Mouse (Mus musculus) cerebellum, postnatal 4 days (tissue): ENCODE measurements around the gene Il12b.

ENCODE experiments used
- DNase-seq, 2 experiments: peaks; one replicate each; pipeline ENCODE4 v3.0.0; 2022; ENCODE audit warnings: low spot score in 2 of 2, mixed read lengths in 1 of 2

Il12b gene

DNA sequence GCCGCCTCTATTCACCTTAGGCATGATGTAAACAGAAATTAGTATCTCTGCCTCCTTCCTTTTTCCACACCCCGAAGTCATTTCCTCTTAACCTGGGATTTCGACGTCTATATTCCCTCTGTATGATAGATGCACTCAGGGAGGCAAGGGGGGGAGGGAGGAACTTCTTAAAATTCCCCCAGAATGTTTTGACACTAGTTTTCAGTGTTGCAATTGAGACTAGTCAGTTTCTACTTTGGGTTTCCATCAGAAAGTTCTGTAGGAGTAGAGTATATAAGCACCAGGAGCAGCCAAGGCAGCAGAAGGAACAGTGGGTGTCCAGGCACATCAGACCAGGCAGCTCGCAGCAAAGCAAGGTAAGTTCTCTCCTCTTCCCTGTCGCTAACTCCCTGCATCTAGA, at the start of gene Il12b:
TSS of gene Il12b (plus strand) at position 301 of the 400 bp plus-strand sequence.
- DNase-seq, result no peak

DNA sequence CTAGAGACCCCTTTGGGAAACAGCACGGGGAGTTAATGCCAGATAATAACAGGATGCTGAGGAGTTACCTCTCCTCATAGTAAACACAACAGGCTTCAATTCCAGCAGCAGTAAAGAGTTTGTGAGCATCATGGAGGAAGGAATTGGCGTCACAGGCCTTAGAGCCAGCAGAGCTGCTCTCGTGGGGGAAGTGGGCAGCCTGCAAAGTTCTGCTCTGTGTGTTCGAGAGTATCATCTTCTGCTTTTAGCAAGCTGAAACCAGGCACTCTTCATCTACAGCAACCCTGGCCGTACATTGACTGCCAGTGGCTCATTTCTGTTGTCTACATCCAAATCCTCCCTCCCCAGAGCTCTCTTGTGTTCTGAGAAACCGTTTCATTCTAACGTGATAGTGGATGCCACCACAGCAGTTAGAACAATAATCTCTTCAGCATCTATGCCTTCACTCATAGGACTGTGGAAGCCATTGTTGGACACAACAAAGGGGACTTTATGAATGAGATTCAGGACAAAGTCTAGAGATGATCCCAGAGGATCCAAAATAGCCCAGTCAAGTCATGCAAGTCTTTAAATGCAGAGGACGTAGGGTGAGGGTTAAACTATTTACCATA, 44.9 kb upstream of the Il12b start:
- DNase-seq, result no peak

DNA sequence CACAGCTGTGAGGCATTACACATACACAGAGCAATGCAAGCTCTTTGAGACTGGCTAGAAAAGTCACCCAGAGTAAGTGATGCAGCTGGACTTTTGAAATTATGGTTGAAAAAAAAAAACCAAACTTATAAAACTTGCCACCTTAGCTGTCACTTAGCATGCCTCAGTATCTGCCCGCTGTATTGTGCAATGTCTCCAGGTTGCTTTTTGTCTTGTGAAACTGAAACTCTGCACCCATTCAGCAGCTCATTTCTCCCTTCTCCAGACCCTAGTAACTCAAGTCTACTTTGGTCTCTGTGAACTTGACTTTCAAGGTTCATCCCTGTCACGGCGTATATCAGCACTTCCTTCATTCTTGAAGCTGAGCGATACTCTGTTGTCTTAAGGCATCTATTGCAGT, 43.7 kb upstream of the Il12b start:
- DNase-seq, result no peak

DNA sequence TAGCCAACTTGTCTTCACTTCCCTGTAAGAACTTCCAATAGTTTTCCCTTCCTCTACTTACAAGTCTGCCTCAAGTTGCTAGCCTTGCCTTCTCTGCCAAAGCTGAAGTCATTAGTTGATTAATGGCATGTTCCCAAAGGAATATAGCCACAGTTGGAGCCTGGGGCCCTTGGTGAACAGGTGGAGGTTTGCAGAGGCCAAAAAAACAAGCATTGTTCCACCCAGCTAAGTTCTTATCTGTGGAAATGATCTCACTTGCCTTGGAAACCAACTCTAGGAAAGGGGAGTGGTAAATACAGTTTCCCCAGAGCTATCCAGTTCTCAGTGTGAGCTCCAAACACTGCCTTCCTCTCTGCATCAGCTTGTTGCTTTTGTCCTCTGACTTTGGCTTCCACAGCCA, 35.3 kb upstream of the Il12b start:
- DNase-seq, result no peak

DNA sequence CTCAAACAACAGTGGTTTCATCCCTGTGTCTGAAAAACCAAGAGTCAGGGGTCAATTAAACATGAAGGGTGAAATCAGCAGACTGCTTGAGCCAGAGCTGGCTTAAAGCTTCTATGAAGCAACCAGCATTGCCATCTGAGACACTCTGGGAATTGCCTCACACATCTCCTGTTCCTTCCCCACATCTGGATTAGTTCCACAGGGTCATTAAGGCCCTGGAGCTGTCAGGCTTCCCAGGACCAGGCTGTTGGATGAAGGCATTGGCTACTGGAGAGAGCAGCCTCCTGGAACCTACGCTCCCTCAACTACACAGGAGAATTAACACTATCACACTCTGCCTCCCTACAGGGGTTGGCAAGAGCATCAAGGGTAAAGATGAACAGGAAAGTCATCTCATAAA, 32.2 kb upstream of the Il12b start:
- no peak for DNase-seq

DNA sequence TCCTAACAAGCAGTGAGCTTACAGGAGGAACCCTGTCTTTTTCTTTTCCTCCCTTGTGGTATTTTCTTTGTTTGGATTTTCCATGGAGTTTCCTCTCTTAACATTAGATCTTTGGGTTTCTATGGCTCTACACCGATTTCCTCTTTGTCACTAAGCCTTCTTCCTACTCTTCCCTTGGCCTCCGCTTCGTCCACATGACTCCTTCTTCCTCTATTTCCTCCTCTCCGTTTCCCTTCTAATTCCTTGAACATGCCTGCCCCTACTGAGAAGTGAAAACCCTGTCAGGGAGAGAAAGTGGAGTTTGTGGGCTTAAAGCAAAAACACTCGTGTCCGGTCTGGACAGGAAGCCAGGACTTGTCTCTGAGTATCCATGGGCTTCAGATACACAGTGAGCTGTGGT, 27.0 kb upstream of the Il12b start:
- no peak for DNase-seq

DNA sequence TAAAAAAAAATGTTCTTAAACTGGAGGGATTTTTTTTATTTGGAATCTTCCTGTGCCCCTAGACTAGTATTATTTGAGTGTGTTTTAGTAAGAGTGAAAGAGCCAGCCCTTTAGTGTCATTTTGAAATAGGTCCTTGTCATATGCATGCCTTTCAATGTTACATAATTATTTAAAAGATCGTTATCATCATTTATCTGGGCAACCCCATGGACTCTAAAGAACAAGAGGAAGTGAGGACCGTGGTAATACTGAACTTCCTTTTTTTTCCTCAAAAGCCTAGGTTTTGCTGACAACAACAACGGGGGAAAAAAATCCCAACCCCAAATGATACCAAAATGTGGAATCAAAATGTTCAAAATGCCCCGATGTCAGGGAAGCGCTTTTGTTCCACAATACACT, 22.0 kb upstream of the Il12b start:
- DNase-seq, result no peak

DNA sequence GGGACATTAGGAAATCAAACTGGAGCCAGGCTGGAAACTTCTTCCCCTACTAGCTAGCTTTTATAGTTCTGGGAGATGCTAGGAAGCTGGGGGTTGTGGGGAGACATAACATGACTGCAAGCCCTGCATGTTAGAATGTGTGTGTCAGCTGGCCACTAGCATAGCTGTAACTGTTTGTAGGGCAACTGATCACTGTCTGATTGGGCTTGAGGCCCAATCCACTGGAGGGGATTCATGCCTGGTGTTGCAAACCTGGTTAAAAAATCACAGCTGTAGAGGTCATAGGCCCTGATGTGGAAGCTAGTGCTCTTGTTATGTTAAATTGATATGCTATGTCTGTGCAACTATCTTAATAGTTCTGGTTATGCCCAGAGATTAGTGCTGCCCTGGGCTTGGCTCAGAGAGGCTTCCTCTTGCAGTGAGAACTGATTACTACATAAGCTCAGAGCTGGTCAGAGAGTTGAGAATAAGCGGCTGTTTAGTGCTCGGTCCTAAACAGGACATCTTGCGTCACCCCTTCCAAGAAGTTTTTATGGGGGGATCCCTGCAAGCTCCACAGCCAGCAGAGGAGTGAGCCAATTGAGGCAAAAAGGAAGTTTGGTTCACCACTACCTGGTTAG, 19.3 kb upstream of the Il12b start:
- no peak for DNase-seq

DNA sequence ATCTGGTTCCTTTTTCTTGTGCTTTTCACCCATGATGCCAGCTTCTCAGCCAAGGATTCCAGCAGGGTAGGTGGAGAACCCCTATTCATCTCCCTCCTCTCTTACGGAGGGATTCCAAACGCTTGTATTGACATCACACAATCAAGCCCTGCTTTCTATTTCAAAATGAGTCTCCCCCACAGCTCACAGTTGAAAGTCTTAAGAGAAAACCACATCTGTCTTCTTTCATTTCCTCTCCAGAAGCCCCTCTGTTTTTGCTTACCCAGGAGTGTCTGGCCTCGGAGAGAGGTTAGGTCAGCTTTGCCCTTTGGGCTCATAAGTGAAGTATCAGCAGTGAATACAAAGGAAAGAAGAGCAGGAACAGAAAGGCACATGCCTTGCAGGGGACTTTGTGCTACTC, 17.7 kb upstream of the Il12b start:
- no peak for DNase-seq

DNA sequence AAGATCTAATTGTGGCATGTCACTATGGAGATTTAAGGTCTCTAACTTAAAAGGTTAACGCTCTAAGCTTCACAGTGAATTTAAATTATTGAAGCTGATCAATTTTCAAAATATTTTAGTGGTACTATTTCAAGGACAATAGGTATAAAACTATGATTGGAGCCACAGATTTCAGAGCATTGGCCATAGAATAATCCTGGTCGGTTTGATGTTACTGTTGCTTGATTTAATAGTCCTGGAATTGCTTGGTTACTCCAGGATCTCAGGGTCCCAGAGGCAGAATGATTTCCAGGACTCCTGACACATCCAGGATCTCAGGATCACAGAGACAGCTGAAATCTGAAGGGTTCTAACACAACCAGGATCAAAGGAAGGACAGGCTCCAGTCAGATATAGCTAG, 12.8 kb upstream of the Il12b start:
- no peak for DNase-seq

DNA sequence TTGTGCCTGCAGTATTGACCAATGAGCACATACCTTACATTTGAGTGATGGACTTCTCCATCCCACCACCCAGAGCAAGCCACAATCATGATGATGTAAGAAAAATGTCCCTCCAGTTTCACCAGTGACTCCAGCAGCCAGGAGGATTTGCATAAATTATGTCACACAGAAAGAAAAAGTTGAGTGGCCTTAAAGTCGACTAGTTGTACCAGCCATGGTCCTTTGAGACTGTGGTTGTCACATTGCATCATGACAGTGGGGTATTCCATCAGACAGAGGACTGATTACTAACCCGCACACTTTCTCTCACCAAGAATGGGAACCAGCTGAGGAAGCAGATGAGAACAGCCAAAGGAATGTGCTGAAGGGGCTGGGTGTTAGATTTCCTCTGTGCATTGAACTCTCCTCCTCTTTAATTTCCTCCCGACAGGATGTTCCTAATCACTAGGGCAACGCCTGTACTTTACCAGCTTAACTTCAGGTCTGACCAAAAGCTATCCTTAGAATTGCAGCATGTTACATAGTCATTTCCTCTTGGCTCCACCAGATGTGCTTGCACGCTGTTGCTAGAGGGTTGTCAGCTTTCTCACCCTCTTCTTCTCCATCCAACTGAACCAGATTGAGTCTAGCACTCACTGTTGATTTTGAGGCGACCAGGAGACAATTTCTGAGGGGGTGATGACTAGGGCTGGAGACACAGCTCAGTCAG, 9.7 kb upstream of the Il12b start:
- no peak for DNase-seq

DNA sequence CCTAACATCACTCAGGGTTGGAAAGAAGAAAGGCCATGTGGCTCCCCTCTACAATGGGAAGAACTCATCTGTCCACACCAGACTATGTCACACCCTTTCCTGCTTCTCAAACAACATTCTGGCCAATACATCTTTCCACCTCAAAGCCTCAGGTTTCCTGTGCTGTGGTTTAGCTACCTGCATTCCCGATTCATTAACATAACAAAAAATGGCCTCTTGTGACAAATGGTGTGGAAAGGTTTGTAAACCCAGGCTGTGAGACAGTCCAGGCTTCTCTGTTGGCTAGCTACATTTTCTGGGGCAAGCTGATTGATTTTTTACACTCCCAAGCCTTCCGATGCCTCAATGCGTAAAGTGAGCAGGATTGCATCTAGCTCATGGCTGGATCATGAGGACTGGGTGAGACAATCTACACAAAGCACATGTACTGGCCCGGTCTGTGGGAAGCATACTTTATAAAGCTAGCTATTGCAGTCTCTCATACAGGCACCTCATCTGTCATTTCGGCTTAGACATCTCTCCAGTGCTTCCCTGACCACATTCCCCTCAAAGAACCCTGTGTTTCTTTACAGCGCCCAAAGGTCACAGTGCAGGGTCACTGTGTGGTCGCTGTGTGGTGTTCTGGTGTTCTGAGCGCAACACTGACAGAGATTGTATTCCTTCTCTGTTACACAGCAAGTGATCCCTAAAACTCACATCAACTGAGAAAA, 6.6 kb upstream of the Il12b start:
- no peak for DNase-seq

DNA sequence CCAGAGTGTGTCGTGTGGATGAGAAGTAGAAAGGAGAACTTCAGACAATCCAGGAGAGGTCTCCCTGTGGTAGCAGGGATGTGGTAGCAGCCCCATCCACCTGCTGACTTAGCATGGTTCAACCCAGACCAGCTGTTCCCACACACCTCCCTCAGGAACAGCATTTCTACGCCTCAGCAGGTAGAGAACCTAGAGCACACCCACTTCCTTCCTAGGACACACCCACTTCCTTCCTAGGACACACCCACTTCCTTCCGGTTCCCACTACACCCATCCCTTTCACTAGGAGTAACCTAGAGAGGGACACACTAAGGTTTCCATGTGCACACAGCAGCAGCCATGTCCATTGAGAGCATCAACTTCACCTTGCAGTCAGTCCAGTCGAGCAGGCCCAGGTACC, 4.5 kb upstream of the Il12b start:
- no peak for DNase-seq

DNA sequence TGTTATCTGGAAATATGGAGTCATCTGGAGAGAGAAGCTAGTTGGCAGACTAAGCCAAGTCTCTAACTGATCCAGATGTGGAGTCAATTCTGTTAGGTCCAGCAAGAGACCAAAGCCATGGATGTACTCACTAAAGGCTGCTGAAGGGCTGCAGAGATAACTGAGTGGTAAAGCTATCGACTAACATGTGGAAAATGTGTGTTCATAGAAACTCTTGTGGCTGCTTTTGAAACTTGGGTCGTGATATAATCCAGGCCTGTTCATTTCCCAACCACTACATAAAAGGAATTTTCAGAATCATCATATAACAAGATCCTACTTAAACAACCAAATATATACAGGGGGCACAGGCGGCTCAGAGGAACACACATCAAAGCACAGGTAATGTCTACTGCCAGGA, 2.3 kb upstream of the Il12b start:
- no peak for DNase-seq

DNA sequence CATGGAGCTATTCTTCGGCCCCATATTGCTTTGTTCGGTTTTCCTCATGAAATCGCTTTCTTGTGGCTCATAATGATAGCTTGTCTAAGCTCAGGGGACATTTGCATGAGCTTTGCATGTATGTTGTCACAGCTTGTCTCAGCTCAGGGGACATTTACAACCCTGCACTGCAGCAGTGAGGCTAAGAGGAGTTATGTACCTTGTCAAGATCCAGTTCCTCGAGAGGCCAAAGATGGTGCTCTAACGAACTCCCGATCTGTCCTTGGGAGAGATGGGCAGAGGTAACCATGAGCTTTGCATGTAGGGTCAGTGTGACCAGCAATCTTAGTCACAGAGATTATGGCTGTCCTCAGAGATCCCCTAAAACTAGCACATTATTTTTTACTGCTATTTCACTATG, 1.5 kb upstream of the Il12b start:
- DNase-seq, result no peak

DNA sequence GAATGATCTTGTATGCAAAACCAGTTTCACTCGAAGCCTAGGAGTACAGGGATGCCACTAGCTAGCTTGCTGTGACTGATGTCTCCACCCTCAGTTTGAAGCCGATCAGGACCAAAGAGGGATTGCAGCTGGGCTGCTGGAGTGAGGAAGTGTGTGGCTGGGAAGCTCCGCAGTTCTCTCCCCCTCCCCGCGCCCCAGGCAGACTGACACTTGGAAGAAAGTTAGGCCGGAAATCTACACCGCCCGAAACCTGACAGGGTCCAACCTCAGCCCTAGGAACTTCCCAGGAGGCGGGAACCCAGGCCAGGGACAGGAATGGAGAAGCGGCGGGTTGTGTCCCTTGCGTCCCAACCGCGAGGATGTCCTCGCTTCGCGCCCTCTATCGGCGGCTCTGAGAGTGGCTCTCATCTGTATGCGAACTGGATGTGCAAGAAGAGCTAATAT, 1.1 kb upstream of the Il12b start:
- DNase-seq, result peak; percentile 69 to 79

DNA sequence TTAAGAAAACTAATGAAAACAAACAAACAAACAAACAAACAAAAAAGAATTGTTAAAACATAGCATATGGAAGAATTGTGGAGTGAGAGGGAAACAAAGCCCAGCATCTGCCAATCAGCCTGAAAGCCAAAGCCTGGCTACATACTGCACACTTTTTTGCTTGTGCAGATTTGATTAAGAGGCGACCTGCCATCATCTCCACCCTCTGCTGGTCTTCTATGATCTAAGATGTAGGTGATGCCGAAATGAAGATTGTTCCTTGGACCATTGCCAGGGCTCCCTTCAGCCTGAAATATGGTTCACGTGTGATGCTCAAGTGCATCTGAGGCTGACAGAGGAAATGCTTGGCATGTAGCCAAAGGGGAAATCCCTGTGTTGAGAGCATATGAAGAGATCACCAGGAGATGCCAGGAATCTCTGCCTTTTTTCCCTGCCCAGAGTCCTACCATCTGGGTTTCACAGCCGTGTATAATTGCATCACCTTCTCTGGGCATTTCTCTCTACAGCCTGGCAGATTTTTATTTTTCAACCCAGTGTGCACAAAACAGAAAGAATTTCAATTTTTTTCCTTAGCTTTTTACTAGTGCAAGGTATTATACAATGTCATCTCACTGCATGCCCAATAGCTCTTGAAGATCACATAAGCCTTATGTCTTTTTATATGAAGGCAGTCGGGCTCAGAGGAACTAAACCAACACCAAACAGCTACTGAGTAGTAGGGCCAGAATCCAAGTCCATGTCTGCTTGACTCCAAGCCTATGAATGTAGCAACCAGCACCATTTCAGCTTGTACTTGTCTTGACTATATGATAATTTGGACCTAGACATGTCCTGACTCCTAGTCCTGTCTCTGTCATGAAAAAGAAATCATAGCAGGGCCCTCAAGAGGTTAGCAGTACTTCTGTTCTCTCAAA, 2.0 kb downstream of the Il12b start:
- DNase-seq, result peak in 1 of 2 experiments; percentile 75

DNA sequence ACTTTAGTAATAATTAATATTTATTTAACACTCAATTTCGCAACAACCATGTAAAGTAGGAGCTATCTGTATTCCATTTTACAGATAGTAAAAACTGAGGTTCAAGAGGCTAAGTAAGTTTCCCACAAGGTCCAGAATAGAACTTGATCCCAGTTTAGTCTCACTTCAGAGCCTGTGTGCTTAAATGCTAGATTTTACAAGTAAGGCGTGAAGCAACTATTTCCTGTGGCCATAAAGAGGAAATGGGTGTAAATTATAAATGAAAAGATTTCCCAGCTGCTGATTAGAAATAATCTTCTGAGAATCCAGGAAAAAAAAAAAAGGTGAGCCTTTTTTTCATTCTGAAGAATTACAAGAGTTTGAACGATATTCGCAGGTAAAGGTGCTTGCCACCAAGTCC, 5.2 kb downstream of the Il12b start:
- no peak for DNase-seq

DNA sequence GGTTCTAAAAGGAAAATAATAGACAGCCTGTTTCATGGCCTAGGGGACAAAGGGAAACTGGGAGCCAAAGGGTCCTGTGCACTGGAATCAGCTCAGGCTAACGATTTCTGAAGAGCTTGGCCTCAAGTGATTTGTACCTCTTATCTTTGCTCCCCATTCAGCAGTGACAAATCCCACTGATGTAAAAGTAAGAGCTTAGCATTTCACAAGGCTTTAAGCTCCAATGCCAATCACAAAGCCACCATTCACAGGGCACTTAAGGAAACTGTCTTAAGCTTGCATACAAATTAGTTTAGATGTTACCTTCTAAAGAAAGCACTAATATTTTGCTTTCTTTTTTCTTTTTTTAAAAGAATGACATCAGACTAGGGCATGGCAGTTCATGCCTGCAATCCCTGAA, 6.1 kb downstream of the Il12b start:
- DNase-seq, result no peak

DNA sequence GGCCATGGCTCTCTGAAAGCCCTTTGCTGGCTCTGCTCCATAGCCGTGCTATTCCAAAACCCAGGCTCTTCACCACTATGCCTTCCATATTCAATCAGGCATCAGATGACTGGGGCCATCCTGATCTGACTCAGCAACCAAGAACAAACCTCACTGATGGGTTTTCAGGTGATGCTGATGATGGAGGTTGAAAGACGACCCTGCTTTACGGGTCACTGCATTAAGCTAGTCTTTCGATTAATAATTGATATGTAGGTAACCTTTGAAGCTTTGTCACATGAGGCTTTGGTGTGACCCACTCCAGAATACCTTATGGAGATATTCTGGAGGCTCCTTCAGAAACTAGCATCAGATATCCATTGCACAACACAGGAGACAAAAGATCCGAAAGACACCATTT, 6.6 kb downstream of the Il12b start:
- no peak for DNase-seq

DNA sequence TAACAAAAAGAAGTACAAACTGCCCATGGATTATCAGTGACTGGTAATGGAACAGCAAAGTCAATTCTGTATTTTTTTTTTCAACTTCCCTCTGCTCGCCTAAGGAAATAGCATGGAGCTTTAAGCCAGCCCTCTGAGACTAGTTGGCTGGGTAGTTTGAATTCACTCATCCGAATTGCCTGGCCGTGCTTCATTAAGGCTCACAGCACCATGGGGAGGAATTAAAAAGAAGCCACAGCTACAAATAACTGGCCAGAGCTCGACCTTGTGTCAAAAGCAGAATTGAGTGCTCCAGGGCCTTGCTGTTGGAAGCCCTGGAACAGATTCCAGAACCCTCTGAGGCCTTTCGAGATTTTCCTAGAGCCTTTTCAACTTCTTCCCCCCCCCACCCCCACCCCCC, 8.8 kb downstream of the Il12b start:
- no peak for DNase-seq

DNA sequence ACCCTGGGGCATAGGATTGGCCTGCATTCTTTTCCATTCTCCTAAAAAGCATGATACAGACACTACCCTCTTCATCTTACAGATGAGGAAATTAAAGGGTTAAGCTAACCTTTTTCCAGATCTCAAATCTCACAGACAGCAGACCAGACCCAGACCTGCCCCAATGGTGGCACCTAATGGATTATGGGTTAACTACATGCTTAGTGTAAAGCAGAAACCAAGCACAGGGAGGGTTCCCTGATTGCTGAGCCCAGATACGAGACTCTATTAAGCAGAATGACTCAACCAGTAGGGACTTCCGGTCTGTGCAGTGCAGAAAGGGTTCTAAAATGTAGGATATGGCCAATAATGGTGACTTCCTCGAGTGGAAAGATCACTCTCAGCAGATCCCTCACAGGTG, 10.6 kb downstream of the Il12b start:
- no peak for DNase-seq
